Mouse (Mus musculus) CD4-positive, CD25-positive, alpha-beta regulatory T cell, adult 2 months (primary cell): Measurements from ENCODE around the gene Rai14.
"Not testable (repeated sequence)": the region's sequence is repeated elsewhere in the genome, so short reads cannot be mapped to it uniquely, and the experiment has no call there.

Experiments
- DNase-seq: peaks from one replicate; pipeline ENCODE4 v3.0.0-alpha.2; 2012; ENCODE audit warnings: low read depth, low spot score

Rai14 gene

DNA sequence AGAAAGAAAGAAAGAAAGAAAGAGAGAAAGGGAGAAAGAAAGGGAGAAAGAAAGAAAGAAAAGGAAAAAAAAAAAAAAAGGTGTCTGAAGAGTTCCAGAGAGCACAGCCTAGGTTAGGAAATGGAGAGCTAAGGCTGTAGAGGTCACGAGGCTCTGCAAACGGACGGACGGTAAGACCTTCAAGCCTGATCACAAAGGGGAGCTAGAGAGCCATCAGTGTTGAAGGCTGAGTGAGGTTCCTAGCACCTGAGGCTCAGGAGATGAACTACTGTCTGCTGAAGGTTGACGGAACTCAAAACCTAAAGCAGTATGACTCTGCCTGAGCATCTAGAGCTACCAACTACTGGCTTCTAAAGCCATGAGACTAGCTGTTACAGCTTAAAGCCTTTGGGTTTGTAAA lies 179.8 kb downstream of the Rai14 start:
- DNase-seq, result no peak

DNA sequence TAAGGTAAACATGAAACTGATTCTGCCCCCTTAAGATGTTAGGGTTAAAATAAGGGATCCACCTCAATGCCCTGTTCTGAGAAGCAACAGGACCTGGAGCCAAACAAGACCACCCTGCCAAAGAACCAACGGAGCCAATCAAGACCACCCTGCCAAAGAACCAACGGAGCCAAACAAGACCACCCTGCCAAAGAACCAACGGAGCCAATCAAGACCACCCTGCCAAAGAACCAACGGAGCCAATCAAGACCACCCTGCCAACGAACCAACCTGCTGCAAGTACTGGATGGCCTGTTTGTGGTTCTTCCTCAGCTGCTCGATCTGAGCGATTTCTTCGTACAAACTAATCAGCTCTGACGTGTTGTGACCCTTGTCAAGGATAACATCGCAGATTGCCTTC lies 181.1 kb downstream of the Rai14 start:
- not testable (repeated sequence) for DNase-seq

DNA sequence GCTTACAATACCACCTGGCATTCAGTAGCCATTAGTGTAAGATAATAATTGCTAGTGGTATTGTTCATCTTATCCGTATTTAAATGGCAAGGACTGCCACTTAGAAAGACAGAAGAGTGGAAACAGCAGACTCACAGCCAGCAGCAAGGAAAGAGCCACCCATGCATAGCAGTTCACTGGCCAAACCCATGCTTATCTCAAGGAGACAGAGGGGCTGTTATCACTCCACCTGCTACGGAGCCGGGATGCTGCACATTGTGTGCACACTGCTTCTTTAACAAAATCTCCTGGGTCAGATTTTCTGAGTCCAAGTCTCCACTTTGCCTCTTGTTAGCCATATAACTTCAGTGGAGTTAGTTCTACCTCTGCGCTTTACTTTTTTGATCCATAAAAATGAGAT lies 183.1 kb downstream of the Rai14 start:
- DNase-seq, result no peak

DNA sequence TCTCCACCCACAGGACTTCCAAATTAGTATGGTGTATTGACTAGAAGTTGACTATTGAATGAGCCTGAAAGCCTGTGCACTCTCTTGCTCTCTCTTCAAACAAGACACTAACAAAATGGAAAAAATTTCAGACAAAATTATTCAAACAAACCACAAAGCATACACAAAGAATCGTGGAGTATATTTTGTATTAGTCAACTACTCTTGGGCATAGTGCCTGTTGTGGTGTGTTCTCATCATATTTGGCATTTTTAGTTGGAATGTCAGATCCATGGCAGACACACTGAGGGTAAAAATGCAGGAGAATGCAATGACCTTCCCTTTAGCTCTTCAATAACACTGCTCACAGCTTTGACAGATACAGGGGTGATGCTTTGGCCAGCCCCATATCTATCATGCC lies 188.5 kb downstream of the Rai14 start:
- no peak for DNase-seq
